Mouse (Mus musculus) myocyte (in vitro differentiated cells): Measurements from ENCODE around the gene Tmem63b. TPM values are rescaled to one million over a fixed set of nuclear protein-coding genes. Genes with fewer than 3 reads are reported as not detected.

Experiments used
- H3K27me3 ChIP-seq: one replicate; pipeline ENCODE4 v1.6.1; 2011; ENCODE audit not compliant: control insufficient read depth, insufficient read depth, insufficient read length
- H3K36me3 ChIP-seq: one replicate; pipeline ENCODE4 v1.6.1; 2011; ENCODE audit not compliant: control insufficient read depth, insufficient read depth
- H3K4me2 ChIP-seq: one replicate; pipeline ENCODE4 v1.6.1; 2011; ENCODE audit warnings: low read depth, control low read depth
- H3K4me3 ChIP-seq: one replicate; pipeline ENCODE4 v1.5.1; 2011; ENCODE audit warnings: mild to moderate bottlenecking, control low read depth, moderate library complexity
- H3K79me2 ChIP-seq: one replicate; pipeline ENCODE4 v1.6.1; 2011; ENCODE audit not compliant: control insufficient read depth, insufficient read depth
- H3ac ChIP-seq: one replicate; pipeline ENCODE4 v1.6.1; 2011; ENCODE audit not compliant: control insufficient read depth, insufficient read length
- CEBPB ChIP-seq: IDR thresholded peaks from 2 replicates; pipeline ENCODE4 v1.6.1; 2011; ENCODE audit warnings: mild to moderate bottlenecking, moderate library complexity; ENCODE audit not compliant: poor library complexity, insufficient read depth, severe bottlenecking
- E2F4 ChIP-seq: IDR thresholded peaks from one replicate; pipeline ENCODE4 v1.6.1; 2011; ENCODE audit warnings: mild to moderate bottlenecking, control low read depth, moderate library complexity; ENCODE audit not compliant: insufficient read depth
- MAX ChIP-seq: IDR thresholded peaks from one replicate; pipeline ENCODE4 v1.6.1; 2011; ENCODE audit warnings: low read depth, mild to moderate bottlenecking, control low read depth
- MYOD1 ChIP-seq, 3 experiments: IDR thresholded peaks; one replicate each; pipeline ENCODE4 v1.6.1; 2011; ENCODE audit warnings: control low read depth in 2 of 3, low read depth in 2 of 3, mild to moderate bottlenecking in 2 of 3, moderate library complexity in 1 of 3; ENCODE audit not compliant: insufficient read length in 2 of 3, control insufficient read depth in 1 of 3
- MYOG ChIP-seq, 3 experiments: IDR thresholded peaks; one replicate each; pipeline ENCODE4 v1.6.1; 2011; ENCODE audit warnings: control low read depth in 2 of 3, low read depth in 2 of 3, mild to moderate bottlenecking in 2 of 3; ENCODE audit not compliant: insufficient read length in 2 of 3, control insufficient read depth in 1 of 3, insufficient read depth in 1 of 3
- POLR2A ChIP-seq: IDR thresholded peaks from one replicate; pipeline ENCODE4 v1.6.1; 2011; ENCODE audit warnings: low read depth, mild to moderate bottlenecking, control low read depth, moderate library complexity; ENCODE audit not compliant: insufficient read length
- POLR2AphosphoS2 ChIP-seq: IDR thresholded peaks from one replicate; pipeline ENCODE4 v1.6.1; 2011; ENCODE audit warnings: low read depth, control low read depth; ENCODE audit not compliant: insufficient read length
- REST ChIP-seq: IDR thresholded peaks from one replicate; pipeline ENCODE4 v1.6.1; 2011; ENCODE audit warnings: mild to moderate bottlenecking, control low read depth, moderate library complexity; ENCODE audit not compliant: insufficient read depth, insufficient read length
- SRF ChIP-seq: IDR thresholded peaks from one replicate; pipeline ENCODE4 v1.6.1; 2011; ENCODE audit warnings: low read depth; ENCODE audit not compliant: control insufficient read depth, insufficient read length
- TCF12 ChIP-seq: IDR thresholded peaks from one replicate; pipeline ENCODE4 v1.6.1; 2011; ENCODE audit warnings: mild to moderate bottlenecking, control low read depth; ENCODE audit not compliant: poor library complexity, insufficient read depth, severe bottlenecking
- TCF3 ChIP-seq: IDR thresholded peaks from one replicate; pipeline ENCODE4 v1.6.1; 2011; ENCODE audit warnings: low read depth, control low read depth; ENCODE audit not compliant: insufficient read length
- USF1 ChIP-seq: IDR thresholded peaks from one replicate; pipeline ENCODE4 v1.6.1; 2011; ENCODE audit warnings: low read depth, mild to moderate bottlenecking, control low read depth, moderate library complexity
- polyA plus RNA-seq: library from polyadenylated mRNA; unstranded; fragments of >200 nt; fragmentation: generic; extraction: Trizol; gene quantifications from one replicate; pipeline ENCODE4 v1.2.1, GENCODE M21; 2012; ENCODE audit warnings: missing spikeins

Gene Tmem63b
- polyA plus RNA-seq, 1 experiment = 58.4 TPM

DNA sequence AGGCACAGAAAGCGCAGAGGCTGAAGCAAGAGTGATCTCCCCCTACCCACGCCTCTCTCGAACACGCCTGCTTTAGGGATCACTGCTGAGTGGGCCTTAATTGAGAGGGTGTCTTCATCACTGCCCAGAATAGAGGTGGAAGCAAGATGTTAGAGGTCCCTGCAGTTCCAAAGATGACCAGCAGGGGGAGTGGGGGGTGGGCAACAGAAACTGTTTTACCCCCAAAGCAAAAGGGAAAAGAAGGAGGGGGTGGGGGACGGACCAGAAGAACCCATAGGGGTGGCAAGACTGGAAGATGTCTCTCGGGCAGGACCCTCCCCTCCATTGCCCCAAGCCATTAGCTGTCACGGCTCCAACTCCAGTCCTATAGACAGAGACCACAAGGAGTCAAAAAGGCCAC is 8.6 kb downstream of the Tmem63b start:
- no peak overlapping the region for H3ac ChIP-seq
- H3K36me3 ChIP-seq = no peaks in the 10 kb centered on the region
- TF ChIP-seq POLR2AphosphoS2 (no peak), POLR2A (no peak), REST (no peak), MAX (no peak), TCF12 (no peak), TCF3 (no peak)
- H3K4me2 ChIP-seq = no peak overlapping the region
- H3K79me2 ChIP-seq = peaks cover 21% of the 10 kb centered on the region
- no peaks in the 10 kb centered on the region for H3K27me3 ChIP-seq
- H3K4me3 ChIP-seq = no peak overlapping the region

DNA sequence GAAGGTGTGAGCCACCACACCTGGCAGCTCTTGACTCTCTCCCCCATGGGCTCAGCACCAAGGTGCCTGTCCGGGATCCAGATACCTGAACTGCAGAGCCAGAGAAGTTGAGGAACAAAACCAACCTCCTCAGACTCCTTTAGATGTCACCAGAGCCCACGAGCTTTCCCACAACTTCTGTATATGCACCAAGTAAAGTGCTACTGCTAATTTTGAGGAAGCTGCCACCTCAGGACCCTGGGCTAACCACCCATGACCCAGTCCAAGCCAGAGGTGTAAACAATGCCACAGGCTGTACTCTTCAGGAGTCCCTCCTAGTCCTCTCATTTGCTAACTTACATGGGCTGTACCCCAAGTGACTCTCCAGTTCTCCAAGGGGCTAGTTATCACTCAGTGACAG is 14.1 kb downstream of the Tmem63b start:
- H3ac ChIP-seq = no peak overlapping the region
- peaks cover 8% of the 10 kb centered on the region for H3K36me3 ChIP-seq
- no peak overlapping the region for H3K4me2 ChIP-seq
- no peaks in the 10 kb centered on the region for H3K27me3 ChIP-seq
- no peak overlapping the region for H3K4me3 ChIP-seq
- H3K79me2 ChIP-seq = no peaks in the 10 kb centered on the region
- TF ChIP-seq MYOD1 (IDR thresholded peaks at IDR 0.05; ENCODE audit: control insufficient read depth in 1 of 3, insufficient read length in 2 of 3, low read depth in 2 of 3) (no peak), MYOG (IDR thresholded peaks at IDR 0.05; ENCODE audit: control insufficient read depth in 1 of 3, insufficient read depth in 1 of 3, insufficient read length in 2 of 3, low read depth in 2 of 3) (no peak), TCF12 (no peak), TCF3 (no peak), POLR2AphosphoS2 (no peak), E2F4 (no peak)

DNA sequence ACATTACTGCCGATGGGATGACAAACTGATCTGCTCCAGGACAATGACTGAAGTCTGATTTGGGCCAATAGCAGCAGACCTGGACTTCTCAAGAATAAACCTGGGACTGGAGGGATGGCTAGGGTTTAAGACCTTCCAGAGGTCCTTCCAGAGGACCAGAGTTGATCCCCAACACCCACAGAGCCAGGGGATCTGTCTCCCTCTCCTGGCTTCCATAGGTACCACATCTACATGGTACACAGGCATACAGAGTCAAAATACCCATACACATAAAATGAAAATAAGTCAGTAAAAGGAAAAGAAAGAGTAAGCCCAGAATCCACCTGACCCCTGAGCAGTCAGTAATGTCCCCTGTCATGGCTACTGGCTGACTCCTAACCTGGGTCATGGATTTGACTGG is 14.9 kb downstream of the Tmem63b start:
- Histone ChIP-seq H3K36me3 (peaks cover 8% of the 10 kb centered on the region), H3K4me2 (no peak overlapping the region), H3K27me3 (no peaks in the 10 kb centered on the region), H3K4me3 (no peak overlapping the region), H3K79me2 (no peaks in the 10 kb centered on the region), H3ac (no peak overlapping the region)
- TF ChIP-seq TCF3 = no peak
- TF ChIP-seq TCF12 = no peak
- no peak for TF ChIP-seq MYOD1 (IDR thresholded peaks at IDR 0.05; ENCODE audit: control insufficient read depth in 1 of 3, insufficient read length in 2 of 3, low read depth in 2 of 3)
- no peak for TF ChIP-seq CEBPB
- TF ChIP-seq E2F4 = no peak
- no peak for TF ChIP-seq POLR2AphosphoS2
- TF ChIP-seq SRF = no peak
- no peak for TF ChIP-seq MAX
- TF ChIP-seq POLR2A = no peak
- TF ChIP-seq REST = no peak
- TF ChIP-seq USF1 = no peak
- no peak for TF ChIP-seq MYOG (IDR thresholded peaks at IDR 0.05; ENCODE audit: control insufficient read depth in 1 of 3, insufficient read depth in 1 of 3, insufficient read length in 2 of 3, low read depth in 2 of 3)

DNA sequence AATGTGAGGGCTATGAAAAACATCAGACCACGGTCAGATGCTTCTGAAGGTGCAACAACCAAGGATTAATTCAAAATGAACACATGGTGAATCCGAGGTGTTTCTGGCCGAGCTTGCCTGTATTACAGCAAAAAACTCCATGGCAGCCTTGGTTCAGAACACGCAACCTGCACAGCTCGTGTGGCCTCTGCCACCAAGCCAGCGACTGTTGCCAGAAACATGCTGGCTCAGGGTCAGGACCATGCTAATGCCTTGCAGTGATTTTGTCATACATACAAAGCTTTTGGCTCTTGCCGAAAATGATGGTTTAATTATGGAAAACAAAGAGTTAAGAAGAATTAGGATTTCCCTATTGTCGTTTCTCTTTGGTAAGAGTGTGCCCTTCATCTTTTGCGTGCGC is 18.7 kb downstream of the Tmem63b start:
- TF ChIP-seq E2F4 (no peak), MAX (no peak), MYOD1 (IDR thresholded peaks at IDR 0.05; ENCODE audit: control insufficient read depth in 1 of 3, insufficient read length in 2 of 3, low read depth in 2 of 3) (no peak), REST (no peak), TCF3 (no peak), POLR2A (no peak), POLR2AphosphoS2 (no peak), SRF (no peak)
- Histone ChIP-seq H3ac (no peak overlapping the region), H3K4me2 (no peak overlapping the region), H3K27me3 (no peaks in the 10 kb centered on the region), H3K36me3 (peaks cover 8% of the 10 kb centered on the region), H3K4me3 (no peak overlapping the region), H3K79me2 (no peaks in the 10 kb centered on the region)

DNA sequence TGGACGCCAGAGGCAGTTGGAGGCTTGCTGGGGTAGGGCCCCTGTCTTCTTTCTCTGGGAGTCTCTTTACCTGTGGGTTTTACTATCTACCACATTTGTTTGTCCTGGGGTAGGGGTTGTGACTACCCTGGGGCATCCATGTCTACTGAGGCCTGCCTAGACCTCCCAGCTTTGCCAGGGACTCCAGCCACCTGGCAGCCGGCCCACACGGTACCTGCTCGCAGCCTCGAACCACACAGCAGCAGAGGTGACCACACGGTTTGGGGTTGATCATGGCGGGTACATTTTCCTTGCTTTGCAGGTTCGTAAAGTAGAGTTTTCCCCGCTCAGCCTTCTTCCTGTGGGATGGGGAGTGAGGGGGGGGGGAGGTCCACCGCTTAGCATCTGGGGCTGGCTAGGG is 19.2 kb downstream of the Tmem63b start:
- no peaks in the 10 kb centered on the region for H3K79me2 ChIP-seq
- H3ac ChIP-seq = no peak overlapping the region
- H3K4me2 ChIP-seq = no peak overlapping the region
- no peaks in the 10 kb centered on the region for H3K27me3 ChIP-seq
- TF ChIP-seq E2F4 = no peak
- no peak for TF ChIP-seq TCF3
- TF ChIP-seq MAX = no peak
- peaks cover 8% of the 10 kb centered on the region for H3K36me3 ChIP-seq
- no peak overlapping the region for H3K4me3 ChIP-seq

DNA sequence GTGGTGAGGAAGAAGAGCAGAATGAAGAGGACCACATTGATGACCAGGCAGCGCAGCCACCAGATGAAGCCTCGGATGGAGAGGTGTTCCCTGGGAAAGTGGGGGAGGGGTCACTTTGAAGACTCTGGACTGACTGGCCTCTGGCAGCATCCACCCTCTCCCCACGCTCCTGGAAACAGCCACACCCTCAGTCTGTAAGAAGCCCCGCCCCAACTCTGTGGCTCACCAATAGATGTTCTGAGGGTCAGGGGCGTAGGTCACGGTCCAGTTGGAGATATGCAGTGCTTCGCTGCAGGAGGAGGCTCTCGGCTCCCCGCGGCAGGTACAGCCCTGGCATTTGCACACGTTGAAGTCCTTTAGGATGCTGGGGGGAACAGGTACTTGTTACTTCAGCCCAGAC is 20.6 kb downstream of the Tmem63b start:
- TF ChIP-seq TCF3 (no peak), E2F4 (no peak), MAX (no peak), POLR2A (no peak)
- Histone ChIP-seq H3K79me2 (no peaks in the 10 kb centered on the region), H3K4me3 (no peak overlapping the region), H3ac (no peak overlapping the region), H3K36me3 (peaks cover 6% of the 10 kb centered on the region), H3K27me3 (no peaks in the 10 kb centered on the region), H3K4me2 (no peak overlapping the region)
